Mouse (Mus musculus) bone marrow, adult 2 months (tissue): ENCODE data around the gene Cnpy4.
A peak's percentile ranks its signal among the peaks of the same experiment; 100 is the strongest.

Source experiments
- CTCF ChIP-seq: fragments of 200-500 bp; IDR thresholded peaks from 2 replicates; pipeline ENCODE4 v1.5.1; 2011; ENCODE audit warnings: low read length, control low read depth; ENCODE audit not compliant: control insufficient read depth, insufficient read depth
- POLR2A ChIP-seq: fragments of 200-500 bp; IDR thresholded peaks from 2 replicates; pipeline ENCODE4 v1.6.1; 2011; ENCODE audit warnings: low read depth, mild to moderate bottlenecking, control low read depth, low read length, borderline replicate concordance; ENCODE audit not compliant: control insufficient read depth

DNA sequence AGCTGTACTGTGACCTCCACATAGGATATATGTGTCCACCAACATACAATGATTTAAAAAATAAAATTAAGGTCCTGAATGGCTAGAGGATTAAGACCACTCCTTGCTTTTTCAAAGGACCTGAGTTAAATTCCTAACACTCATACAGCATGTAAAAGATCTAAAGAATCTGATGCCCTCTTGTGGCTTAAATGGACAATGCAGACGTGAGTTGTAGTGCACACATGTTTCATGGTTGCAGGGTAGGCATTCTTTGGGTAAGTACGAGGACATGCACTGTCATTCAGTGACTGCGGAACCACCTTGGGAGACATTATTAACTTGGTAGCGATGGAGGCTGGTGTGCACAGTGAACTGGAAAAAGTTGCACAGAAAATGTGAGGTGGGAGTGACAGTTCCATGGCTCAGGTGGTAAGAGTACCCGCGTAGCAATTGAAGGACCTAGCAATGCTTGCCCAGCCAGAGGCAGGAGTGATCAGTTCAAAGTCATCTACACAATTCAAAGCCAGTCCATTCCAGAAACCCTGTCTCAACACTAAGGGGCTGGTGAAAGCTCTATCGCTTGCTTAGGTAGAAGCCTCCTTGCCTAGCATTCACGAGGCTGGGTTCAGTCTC, 49.2 kb upstream of the Cnpy4 start:
- TF ChIP-seq POLR2A (no peak), CTCF (peak; percentile 34)
